Mouse (Mus musculus): Measurements from ENCODE around the gene Rbms3. TPM values are rescaled to one million over a fixed set of nuclear protein-coding genes. Genes with fewer than 3 reads are reported as not detected.

Rbms3 gene
- not detected for polyA plus RNA-seq (2017; shearing (Covaris generic))

GRCm38 (mm10) chr9:117629771-117630170 lies at the start of gene Rbms3:
Gene Rbms3 (minus strand): TSS chr9:117629913.

All from activated CD4-positive, CD25-positive, alpha-beta regulatory T cell, adult 9 weeks (primary cell).